Mouse (Mus musculus) kidney, embryonic 15.5 days (tissue): ENCODE data around the gene Kcnh4. TPM values are rescaled to one million over a fixed set of nuclear protein-coding genes. Genes with fewer than 3 reads are reported as not detected.

Experiments used
- ATAC-seq: fragments of 200-750 bp; cut with Nextera tagmentation; replicated peaks from 2 replicates; pipeline ENCODE4 v1.8.0; 2017; ENCODE audit warnings: moderate TSS enrichment; ENCODE audit not compliant: low FRiP score
- H3K27ac ChIP-seq: fragments of 300-500 bp; sonication (generic); 2 replicates; pipeline ENCODE4 v1.5.1; 2015; ENCODE audit warnings: mild to moderate bottlenecking, inconsistent platforms
- H3K27me3 ChIP-seq: fragments of 300-500 bp; sonication (generic); 2 replicates; pipeline ENCODE4 v1.6.1; 2015; ENCODE audit warnings: inconsistent platforms
- H3K36me3 ChIP-seq: fragments of 300-500 bp; sonication (generic); 2 replicates; pipeline ENCODE4 v1.6.1; 2015; ENCODE audit warnings: inconsistent platforms
- H3K4me1 ChIP-seq: fragments of 300-500 bp; sonication (generic); 2 replicates; pipeline ENCODE4 v1.6.1; 2015; ENCODE audit warnings: inconsistent platforms
- H3K4me2 ChIP-seq: fragments of 300-500 bp; sonication (generic); 2 replicates; pipeline ENCODE4 v1.6.1; 2015; ENCODE audit warnings: moderate library complexity, mild to moderate bottlenecking, inconsistent platforms
- H3K4me3 ChIP-seq: fragments of 300-500 bp; sonication (generic); replicated peaks from 2 replicates; pipeline ENCODE4 v1.5.1; 2015; ENCODE audit warnings: mild to moderate bottlenecking, inconsistent platforms
- H3K9ac ChIP-seq: fragments of 300-500 bp; sonication (generic); 2 replicates; pipeline ENCODE4 v1.6.1; 2015; ENCODE audit warnings: mild to moderate bottlenecking, inconsistent platforms
- H3K9me3 ChIP-seq: fragments of 300-500 bp; sonication (generic); replicated peaks from 2 replicates; pipeline ENCODE4 v1.6.1; 2016; ENCODE audit warnings: inconsistent platforms
- WGBS: fragments of 180-500 bp; shearing (Covaris S2); methylation state at CpG from one replicate; pipeline ENCODE4 v1.1.7; 2015; ENCODE audit warnings: mixed read lengths; 5-methylcytosine and 5-hydroxymethylcytosine counted together
- polyA plus RNA-seq: library from polyadenylated mRNA; unstranded; fragments of >200 nt; fragmentation: Nextera tagmentation; extraction: Ambion mirVana; gene quantifications from 2 replicates; pipeline ENCODE4 v1.2.1, GENCODE M21; 2015

Gene Kcnh4
- polyA plus RNA-seq, 1 experiment from 2014 or later: 0.10 TPM

GRCm38 (mm10) chr11:100782568-100782967 lies 22.8 kb upstream of the Kcnh4 start:
- Histone ChIP-seq H3K4me3 (no peak overlapping the region), H3K27ac (no peak overlapping the region), H3K4me1 (peaks cover 7% of the 10 kb centered on the region), H3K9me3 (no peaks in the 10 kb centered on the region), H3K9ac (no peak overlapping the region), H3K27me3 (no peaks in the 10 kb centered on the region), H3K36me3 (peaks cover 48% of the 10 kb centered on the region), H3K4me2 (no peak overlapping the region)
- ATAC-seq: no peak
- 88% methylated on average over 13 of the region's 13 CpGs for WGBS

GRCm38 (mm10) chr11:100781763-100782475 lies 22.2 kb upstream of the Kcnh4 start:
- H3K4me1 ChIP-seq: peaks cover 7% of the 10 kb centered on the region
- WGBS: 89% methylated on average over 15 of the region's 15 CpGs
- H3K4me2 ChIP-seq: no peak overlapping the region
- peaks cover 45% of the 10 kb centered on the region for H3K36me3 ChIP-seq
- no peaks in the 10 kb centered on the region for H3K9me3 ChIP-seq
- H3K4me3 ChIP-seq: no peak overlapping the region
- no peak overlapping the region for H3K9ac ChIP-seq
- ATAC-seq: no peak
- H3K27me3 ChIP-seq: no peaks in the 10 kb centered on the region
- H3K27ac ChIP-seq: no peak overlapping the region

- ATAC-seq: no peak
- Histone ChIP-seq H3K4me1 (no peaks in the 10 kb centered on the region), H3K9me3 (no peaks in the 10 kb centered on the region), H3K27ac (no peak overlapping the region), H3K4me2 (no peak overlapping the region), H3K27me3 (no peaks in the 10 kb centered on the region), H3K36me3 (peaks cover 33% of the 10 kb centered on the region), H3K4me3 (no peak overlapping the region), H3K9ac (no peak overlapping the region)
- WGBS: 76% methylated on average over 8 of the region's 8 CpGs
These were observed 20.5 kb upstream of the Kcnh4 start for GRCm38 (mm10) chr11:100780247-100780646.

GRCm38 (mm10) chr11:100778069-100778468 lies 18.3 kb upstream of the Kcnh4 start:
- H3K4me3 ChIP-seq: no peak overlapping the region
- H3K4me2 ChIP-seq: no peak overlapping the region
- no peaks in the 10 kb centered on the region for H3K9me3 ChIP-seq
- no peak for ATAC-seq
- H3K36me3 ChIP-seq: peaks cover 19% of the 10 kb centered on the region
- H3K4me1 ChIP-seq: no peaks in the 10 kb centered on the region
- no peak overlapping the region for H3K9ac ChIP-seq
- no peak overlapping the region for H3K27ac ChIP-seq
- WGBS: 76% methylated on average over 3 of the region's 3 CpGs
- H3K27me3 ChIP-seq: no peaks in the 10 kb centered on the region

- 84% methylated on average over 10 of the region's 10 CpGs for WGBS
- ATAC-seq: no peak
- H3K36me3 ChIP-seq: no peaks in the 10 kb centered on the region; the same call in 1 of the 2 replicates
- no peaks in the 10 kb centered on the region for H3K4me1 ChIP-seq
- H3K9me3 ChIP-seq: no peaks in the 10 kb centered on the region
- H3K27ac ChIP-seq: no peak overlapping the region
- H3K4me2 ChIP-seq: no peak overlapping the region
- no peak overlapping the region for H3K9ac ChIP-seq
- H3K4me3 ChIP-seq: no peak overlapping the region
- H3K27me3 ChIP-seq: no peaks in the 10 kb centered on the region
These were observed 16.2 kb upstream of the Kcnh4 start for GRCm38 (mm10) chr11:100775921-100776320.

GRCm38 (mm10) chr11:100774261-100774660 lies 14.5 kb upstream of the Kcnh4 start:
- H3K36me3 ChIP-seq: no peaks in the 10 kb centered on the region; the same call in 1 of the 2 replicates
- H3K27me3 ChIP-seq: no peaks in the 10 kb centered on the region
- no peak overlapping the region for H3K4me3 ChIP-seq
- no peak for ATAC-seq
- H3K4me1 ChIP-seq: peaks cover 7% of the 10 kb centered on the region
- no peak overlapping the region for H3K9ac ChIP-seq
- H3K27ac ChIP-seq: no peak overlapping the region
- no peaks in the 10 kb centered on the region for H3K9me3 ChIP-seq
- WGBS: 87% methylated on average over 4 of the region's 4 CpGs
- no peak overlapping the region for H3K4me2 ChIP-seq

- no peaks in the 10 kb centered on the region for H3K36me3 ChIP-seq
- H3K9me3 ChIP-seq: no peaks in the 10 kb centered on the region
- peaks cover 7% of the 10 kb centered on the region for H3K4me1 ChIP-seq
- H3K4me2 ChIP-seq: peak within 1 kb of the TSS; percentile 67
- peak; percentile 79 for ATAC-seq
- peak within 1 kb of the TSS; percentile 45 for H3K27ac ChIP-seq
- H3K27me3 ChIP-seq: no peaks in the 10 kb centered on the region
- 18% methylated on average over 17 of the region's 17 CpGs for WGBS
- H3K4me3 ChIP-seq: peak within 1 kb of the TSS; percentile 65
- H3K9ac ChIP-seq: peak within 1 kb of the TSS; percentile 63
These were observed 11.1 kb upstream of the Kcnh4 start, which contains the start of gene Ghdc for GRCm38 (mm10) chr11:100770646-100771408. TSS of gene Ghdc (minus strand) at chr11:100770957.

- Histone ChIP-seq H3K36me3 (no peaks in the 10 kb centered on the region), H3K4me1 (peaks cover 7% of the 10 kb centered on the region), H3K4me3 (peak overlapping the region; percentile 65), H3K9ac (peak overlapping the region; percentile 63), H3K27ac (peak overlapping the region; percentile 33; the same call in 1 of the 2 replicates), H3K9me3 (no peaks in the 10 kb centered on the region), H3K27me3 (no peaks in the 10 kb centered on the region), H3K4me2 (peak overlapping the region; percentile 67)
- whole genome bisulfite sequencing: 52% methylated on average over 6 of the region's 6 CpGs
- ATAC-seq: no peak
These were observed 10.2 kb upstream of the Kcnh4 start for GRCm38 (mm10) chr11:100769980-100770379.

- no peak overlapping the region for H3K27ac ChIP-seq
- ATAC-seq: no peak
These were observed 8.1 kb upstream of the Kcnh4 start for GRCm38 (mm10) chr11:100767871-100768270.

GRCm38 (mm10) chr11:100766726-100767125 lies 7.0 kb upstream of the Kcnh4 start:
- Histone ChIP-seq H3K9ac (no peak overlapping the region), H3K36me3 (no peaks in the 10 kb centered on the region), H3K9me3 (no peaks in the 10 kb centered on the region), H3K4me1 (peaks cover 11% of the 10 kb centered on the region), H3K4me2 (no peak overlapping the region), H3K27ac (no peak overlapping the region), H3K4me3 (no peak overlapping the region), H3K27me3 (peaks cover 14% of the 10 kb centered on the region)
- no peak for ATAC-seq
- WGBS: 79% methylated on average over 9 of the region's 9 CpGs

More at GRCm38 (mm10) chr11:100767871-100768270, 8.1 kb upstream of the Kcnh4 start:
- Histone ChIP-seq H3K4me2 (no peak overlapping the region), H3K36me3 (no peaks in the 10 kb centered on the region), H3K4me1 (peaks cover 7% of the 10 kb centered on the region), H3K9ac (no peak overlapping the region), H3K4me3 (no peak overlapping the region), H3K9me3 (no peaks in the 10 kb centered on the region), H3K27me3 (peaks cover 2% of the 10 kb centered on the region; the same call in 1 of the 2 replicates)
- 85% methylated on average over 5 of the region's 5 CpGs for WGBS

- Histone ChIP-seq H3K4me2 (peak within 1 kb of the TSS; percentile 69), H3K36me3 (no peaks in the 10 kb centered on the region), H3K27ac (no peak within 1 kb of the TSS), H3K4me3 (peak within 1 kb of the TSS; percentile 41), H3K4me1 (peaks cover 21% of the 10 kb centered on the region), H3K9ac (peak within 1 kb of the TSS; percentile 19; the same call in 1 of the 2 replicates), H3K27me3 (peaks cover 45% of the 10 kb centered on the region), H3K9me3 (no peaks in the 10 kb centered on the region)
- no peak for ATAC-seq
- 76% methylated on average over 7 of the region's 7 CpGs for WGBS
These were observed 3.1 kb upstream of the Kcnh4 start, which contains the start of gene Hcrt for GRCm38 (mm10) chr11:100762831-100763230. TSS of gene Hcrt (minus strand) at chr11:100762931.

- Histone ChIP-seq H3K27ac (no peak overlapping the region), H3K9me3 (no peaks in the 10 kb centered on the region), H3K4me3 (peak overlapping the region; percentile 41), H3K4me1 (peaks cover 21% of the 10 kb centered on the region), H3K36me3 (no peaks in the 10 kb centered on the region), H3K9ac (peak overlapping the region; percentile 19; the same call in 1 of the 2 replicates), H3K27me3 (peaks cover 50% of the 10 kb centered on the region), H3K4me2 (peak overlapping the region; percentile 69)
- ATAC-seq: peak; percentile 76
- under 1% methylated on average over 27 of the region's 27 CpGs for WGBS
These were observed 1.9 kb upstream of the Kcnh4 start for GRCm38 (mm10) chr11:100761547-100762045.
